Comparison of ENCODE assay signal across 8 mouse cellular contexts in the genomic region with DNA sequence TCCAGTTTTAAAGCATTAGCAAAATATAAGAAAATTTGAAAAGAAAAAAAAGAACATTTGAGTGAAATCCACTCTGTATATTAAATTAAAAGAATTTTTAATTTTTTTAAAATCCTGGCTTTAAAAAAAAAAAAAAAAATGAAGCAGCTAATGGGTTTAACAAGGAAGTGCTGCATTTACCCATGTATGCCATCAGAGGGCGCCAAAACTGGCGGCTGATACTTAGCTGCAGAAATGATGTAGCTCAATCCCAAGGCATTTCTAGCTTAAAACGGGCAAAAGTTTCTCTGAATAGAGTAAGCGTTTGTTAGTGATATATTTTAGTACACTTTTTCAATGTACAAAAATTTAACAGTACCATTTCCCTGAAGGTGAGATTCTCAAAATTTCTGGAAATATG.
DNase-seq lines count a peak whose midpoint lies in the region; ATAC-seq and TF ChIP-seq lines count a peak whose summit lies in the region.

No protein-coding gene starts in this region.

- peak; percentile 55 for DNase-seq in hindbrain, embryonic 11.5 days (ENCODE audit: low spot score)
- DNase-seq in 416B (ENCODE audit: low read depth), result peak; percentile 77
- peak; percentile 31 for DNase-seq in ES-E14 (ENCODE audit: low read depth, low spot score)
- peak; percentile 31 for DNase-seq in embryo, embryonic 11 days
- peak; percentile 41 for DNase-seq in liver, postnatal 0 days
- peak; percentile 33 for DNase-seq in thymus, postnatal 14 days
- DNase-seq in forebrain, embryonic 10.5 days (ENCODE audit: extremely low spot score, low spot score), result no peak

- no peaks in the 10 kb centered on the region for H3K27me3 ChIP-seq in hindbrain, embryonic 11.5 days (ENCODE audit: control insufficient read depth, insufficient read depth, low read length)
- H3K27me3 ChIP-seq in hindbrain, embryonic 13.5 days, result no peaks in the 10 kb centered on the region
- no peaks in the 10 kb centered on the region for H3K27me3 ChIP-seq in liver, postnatal 0 days (ENCODE audit: insufficient read depth, low read length)
- H3K27me3 ChIP-seq in forebrain, embryonic 10.5 days (ENCODE audit: poor library complexity, severe bottlenecking), result no peaks in the 10 kb centered on the region

- no peak overlapping the region for H3K27ac ChIP-seq in hindbrain, embryonic 11.5 days (ENCODE audit: low read depth, low read length)
- H3K27ac ChIP-seq in hindbrain, embryonic 13.5 days, result no peak overlapping the region
- H3K27ac ChIP-seq in ES-E14 (ENCODE audit: insufficient read depth, low read depth, low read length, poor library complexity, severe bottlenecking), result no peak overlapping the region
- H3K27ac ChIP-seq in liver, postnatal 0 days (ENCODE audit: low read depth), result no peak overlapping the region
- no peak overlapping the region for H3K27ac ChIP-seq in forebrain, embryonic 10.5 days

- no peaks in the 10 kb centered on the region for H3K36me3 ChIP-seq in hindbrain, embryonic 11.5 days (ENCODE audit: control insufficient read depth, insufficient read depth, low read length)
- H3K36me3 ChIP-seq in hindbrain, embryonic 13.5 days, result no peaks in the 10 kb centered on the region
- H3K36me3 ChIP-seq in ES-E14 (ENCODE audit: control insufficient read depth, insufficient read depth, low read length, poor library complexity, severe bottlenecking), result no peaks in the 10 kb centered on the region
- no peaks in the 10 kb centered on the region for H3K36me3 ChIP-seq in liver, postnatal 0 days (replicated peaks; ENCODE audit: insufficient read depth, low read length)
- H3K36me3 ChIP-seq in forebrain, embryonic 10.5 days (replicated peaks), result no peaks in the 10 kb centered on the region

- WGBS in hindbrain, embryonic 11.5 days, result 16% methylated on average over 4 of the region's 4 CpGs
- 16% methylated on average over 4 of the region's 4 CpGs for WGBS in hindbrain, embryonic 13.5 days
- 7% methylated on average over 4 of the region's 4 CpGs for WGBS in liver, postnatal 0 days (ENCODE audit: insufficient replicate concordance)
- WGBS in forebrain, embryonic 10.5 days, result 18% methylated on average over 4 of the region's 4 CpGs

- no peaks in the 10 kb centered on the region for H3K4me1 ChIP-seq in hindbrain, embryonic 11.5 days (replicated peaks; ENCODE audit: control insufficient read depth, insufficient read depth, low read length)
- no peaks in the 10 kb centered on the region for H3K4me1 ChIP-seq in hindbrain, embryonic 13.5 days (replicated peaks)
- peaks cover 0 to 2% of the 10 kb centered on the region in 2 experiments; a peak in 1 of 4 replicates for H3K4me1 ChIP-seq in ES-E14 (ENCODE audit: control insufficient read depth in 2 of 2, insufficient read depth in 2 of 2, low read length in 2 of 2, poor library complexity in 1 of 2)
- H3K4me1 ChIP-seq in liver, postnatal 0 days (ENCODE audit: insufficient read depth), result no peaks in the 10 kb centered on the region
- no peaks in the 10 kb centered on the region for H3K4me1 ChIP-seq in forebrain, embryonic 10.5 days

- H3K4me2 ChIP-seq in hindbrain, embryonic 11.5 days (replicated peaks; ENCODE audit: low read depth, low read length), result no peak overlapping the region
- no peak overlapping the region for H3K4me2 ChIP-seq in hindbrain, embryonic 13.5 days
- H3K4me2 ChIP-seq in liver, postnatal 0 days (ENCODE audit: low read depth, low read length), result no peak overlapping the region

- in situ Hi-C loops in ES-E14 (cut with MboI; ENCODE audit: low sequenced_read_pairs in 2 of 2, unreplicated experiment in 2 of 2), result no loop called here

- no peaks in the 10 kb centered on the region for H3K9me3 ChIP-seq in hindbrain, embryonic 11.5 days (ENCODE audit: control insufficient read depth, low read length)
- no peaks in the 10 kb centered on the region for H3K9me3 ChIP-seq in hindbrain, embryonic 13.5 days
- H3K9me3 ChIP-seq in ES-E14 (ENCODE audit: control insufficient read depth, insufficient read depth, low read depth, low read length), result no peaks in the 10 kb centered on the region
- no peaks in the 10 kb centered on the region for H3K9me3 ChIP-seq in liver, postnatal 0 days (ENCODE audit: low read length)
- H3K9me3 ChIP-seq in forebrain, embryonic 10.5 days, result peaks cover 12% of the 10 kb centered on the region; the same call in 1 of the 2 replicates

- TF ChIP-seq EP300 in liver, postnatal 0 days (IDR thresholded peaks at IDR 0.05; ENCODE audit: low read depth), result no peak

- no peak for ATAC-seq in hindbrain, embryonic 11.5 days (ENCODE audit: low FRiP score)
- no peak for ATAC-seq in hindbrain, embryonic 13.5 days (ENCODE audit: low FRiP score)
- no peak for ATAC-seq in liver, postnatal 0 days

- TF ChIP-seq CTCF in liver, postnatal 0 days (IDR thresholded peaks at IDR 0.05; ENCODE audit: low read depth), result peak; percentile 72

- no peak overlapping the region for H3K4me3 ChIP-seq in hindbrain, embryonic 11.5 days (ENCODE audit: low read depth, low read length)
- no peak overlapping the region for H3K4me3 ChIP-seq in hindbrain, embryonic 13.5 days
- no peak overlapping the region for H3K4me3 ChIP-seq in ES-E14 (ENCODE audit: insufficient read depth in 1 of 2, low read depth in 1 of 2, low read length in 2 of 2, poor library complexity in 1 of 2, severe bottlenecking in 1 of 2)
- H3K4me3 ChIP-seq in liver, postnatal 0 days (ENCODE audit: low read depth, low read length), result no peak overlapping the region
- no peak overlapping the region for H3K4me3 ChIP-seq in forebrain, embryonic 10.5 days

- no peak overlapping the region for H3K9ac ChIP-seq in hindbrain, embryonic 11.5 days (ENCODE audit: low read depth, low read length)
- no peak overlapping the region for H3K9ac ChIP-seq in hindbrain, embryonic 13.5 days
- no peak overlapping the region for H3K9ac ChIP-seq in ES-E14 (ENCODE audit: insufficient read depth, low read depth, low read length, poor library complexity, severe bottlenecking)
- no peak overlapping the region for H3K9ac ChIP-seq in liver, postnatal 0 days (replicated peaks)

TF ChIP-seq in ES-E14, 5 proteins besides CTCF, POLR2A, EP300 and RAD21:
- TF ChIP-seq ZNF384 (IDR thresholded peaks at IDR 0.05; ENCODE audit: low read depth, low read length), result peak; percentile 97
- no peak for TF ChIP-seq CHD2 (IDR thresholded peaks at IDR 0.05; ENCODE audit: low read depth, low read length)
